Mouse (Mus musculus): ENCODE measurements around the gene Abhd6. TPM values are rescaled to one million over a fixed set of nuclear protein-coding genes. Genes with fewer than 3 reads are reported as not detected.

Abhd6 gene
- total RNA-seq, 4 experiments from 2014 or later, result 55.1 to 60.3 (median 55.6) TPM

Other genes starting within 250 kb of the Abhd6 start
- not detected for gene Gm26661, start 211.3 kb upstream of the Abhd6 start, total RNA-seq (2022)
- 10 to 100 TPM; 27.6 to 79.3 (median 41.4) TPM for gene Flnb, start 184.9 kb upstream of the Abhd6 start, total RNA-seq (2022)
- under 1 TPM in 1 of 4 experiments, not detected in 3; 0.59 TPM for gene Gm45521, start 45.6 kb upstream of the Abhd6 start, total RNA-seq (2022)
- under 1 TPM in 1 of 4 experiments, not detected in 3; 0.07 TPM for gene Dnase1l3, start 8.3 kb upstream of the Abhd6 start, total RNA-seq (2022)
- gene Rpp14, start 77.5 kb downstream of the Abhd6 start, total RNA-seq (2022), result 10 to 100 TPM; 25.1 to 31.7 (median 29.3) TPM
- 10 to 100 TPM; 32.5 to 32.8 (median 32.7) TPM for gene Pxk, start 95.3 kb downstream of the Abhd6 start, total RNA-seq (2022)
- gene Pdhb, start 170.1 kb downstream of the Abhd6 start, total RNA-seq (2022), result 100 to 1,000 TPM; 153 to 174 (median 160) TPM
- 10 to 100 TPM; 34.4 to 40.6 (median 39.0) TPM for gene Kctd6, start 211.2 kb downstream of the Abhd6 start, total RNA-seq (2022)